Mouse (Mus musculus): ENCODE results near the gene Galnt18. TPM values are rescaled to one million over a fixed set of nuclear protein-coding genes. Genes with fewer than 3 reads are reported as not detected.

The Galnt18 gene
- total RNA-seq, 2 experiments from 2014 or later = not detected

Other genes starting within 250 kb of the Galnt18 start
- gene Usp47, start 243.5 kb upstream of the Galnt18 start, total RNA-seq (2014; fragmentation: Nextera tagmentation) = 49.8 and 52.5 TPM in 2 replicates
- 125 and 135 TPM in 2 replicates for gene Usp47, start 243.5 kb upstream of the Galnt18 start, total RNA-seq (2017)